Mouse (Mus musculus): ENCODE measurements around the gene Umod.

Gene Umod

GRCm38 (mm10) chr7:119427180-119427616 lies 51.9 kb downstream of the Umod start:
- DNase-seq (ENCODE audit: low spot score): peak; percentile 84

DNA sequence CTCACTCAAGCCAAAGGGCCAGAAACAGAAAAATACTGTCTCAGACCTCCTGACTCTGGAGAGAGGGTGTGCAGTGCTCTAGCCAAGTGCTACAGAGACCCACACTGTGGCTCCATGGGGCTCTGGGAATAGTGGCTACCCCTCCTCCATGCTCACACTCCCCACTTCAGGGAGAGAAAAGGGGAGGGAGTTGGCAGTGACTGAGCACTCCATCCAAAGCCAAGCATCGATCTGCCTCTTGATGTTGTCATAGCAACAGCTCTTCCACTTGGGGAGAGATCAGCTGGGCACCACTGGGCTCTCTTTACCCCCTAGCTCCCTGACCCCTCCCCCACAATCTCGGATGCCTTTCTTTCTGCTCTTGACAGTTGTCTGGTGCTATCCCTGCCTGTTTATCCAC lies 58.4 kb downstream of the Umod start:
- no peak for DNase-seq (ENCODE audit: low spot score)

DNA sequence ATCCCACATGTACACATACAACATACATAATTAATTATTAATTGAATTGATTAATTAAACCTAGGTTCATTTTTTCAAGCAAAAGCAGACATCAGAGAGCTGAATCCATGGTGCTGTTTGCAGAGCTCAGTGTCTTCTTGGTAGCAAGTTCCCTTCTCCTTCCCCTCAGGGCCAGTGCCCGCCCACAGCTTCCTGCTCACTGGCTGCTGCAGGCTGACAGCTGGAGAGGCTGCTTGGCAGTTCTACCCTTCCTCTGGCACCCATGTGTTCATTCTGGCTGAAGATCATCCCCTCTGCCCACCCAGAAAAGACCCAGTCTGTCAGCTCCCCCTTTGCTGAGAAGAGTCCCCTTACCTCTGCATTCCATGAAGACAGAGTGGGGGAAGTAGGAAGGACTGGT lies 60.6 kb downstream of the Umod start:
- DNase-seq (ENCODE audit: low spot score): no peak

Measured in layer of hippocampus, adult 9-10 months (tissue).